Mouse (Mus musculus): ENCODE measurements around the gene Chic2.

DNA sequence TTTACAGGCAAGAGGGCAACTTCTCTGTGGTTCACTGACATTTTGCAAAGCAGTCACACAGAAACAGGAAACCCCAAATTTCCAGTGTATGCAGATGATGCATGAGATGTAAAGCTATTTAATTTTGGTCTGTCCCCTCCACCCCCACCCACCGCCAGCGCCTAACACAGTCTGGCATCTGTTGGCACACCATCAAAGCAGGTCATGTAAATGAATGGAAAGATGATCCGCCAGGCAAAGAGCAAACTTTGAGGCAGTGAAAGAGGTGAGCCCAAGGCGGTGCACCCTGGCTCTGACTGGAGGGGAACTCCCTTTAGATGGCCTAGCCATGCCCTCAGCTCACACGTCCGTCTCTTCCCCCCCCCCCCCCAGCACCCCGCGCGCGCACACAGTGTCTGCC is 22.1 kb upstream of the Chic2 start:
- TF ChIP-seq CTCF (IDR thresholded peaks at IDR 0.05; ENCODE audit: borderline replicate concordance, insufficient read depth, low read depth, low read length) (no peak), POLR2A (IDR thresholded peaks at IDR 0.05; ENCODE audit: borderline replicate concordance, insufficient read depth, low read length) (no peak)
